Comparison of ENCODE assay signal across 28 mouse cellular contexts in the genomic region with DNA sequence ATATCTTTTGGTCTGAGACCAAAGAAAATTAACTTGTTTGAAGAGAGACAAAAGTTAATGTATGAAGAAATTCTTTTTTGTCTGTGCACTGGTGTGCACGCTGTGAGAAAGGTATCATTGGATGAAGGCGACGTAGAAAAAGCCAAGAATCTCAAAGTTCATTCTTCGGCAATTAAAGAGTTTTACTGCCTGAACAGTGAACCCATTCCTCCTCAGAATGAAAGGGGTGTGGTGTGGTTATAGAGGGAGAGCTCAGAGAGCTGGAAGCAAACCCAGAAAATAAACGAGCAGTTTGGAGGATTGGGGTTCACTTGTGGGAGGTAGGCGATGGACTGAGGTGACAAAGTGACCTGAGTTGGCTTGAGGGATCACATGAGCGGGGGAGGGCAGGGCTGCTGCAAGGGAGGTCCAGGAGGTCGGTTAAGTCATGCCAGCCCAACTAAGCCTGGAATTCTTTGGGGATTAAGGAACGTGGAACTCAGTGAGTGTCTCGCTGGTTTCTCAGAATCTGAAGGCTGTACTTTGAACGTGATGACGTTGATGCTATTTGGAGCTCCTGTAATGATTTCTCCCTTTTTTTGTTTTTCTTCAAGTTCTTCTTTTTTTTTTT. TPM values are rescaled to one million over a fixed set of nuclear protein-coding genes. Genes with fewer than 3 reads are reported as not detected.
DNase-seq lines count a peak whose midpoint lies in the region; ATAC-seq and TF ChIP-seq lines count a peak whose summit lies in the region.
"Had no signal": no experiment of that assay in that cellular context is flagged by ENCODE, and none has a peak within 500 bp of the region (broad histone marks: within the 10 kb centered on the region; RNA-seq: fewer than 3 reads in every experiment).

No protein-coding gene starts in this region.

- H3K4me3 ChIP-seq in kidney, embryonic 15.5 days (replicated peaks) = no peak overlapping the region
- no peak overlapping the region for H3K4me3 ChIP-seq in intestine, embryonic 15.5 days (replicated peaks)
- peak overlapping the region; percentile 42 for H3K4me3 ChIP-seq in small intestine, adult 2 months (ENCODE audit: low read depth, low read length)
- H3K4me3 ChIP-seq: embryonic facial prominence, embryonic 15.5 days; heart, embryonic 12.5 days; limb, embryonic 12.5 days; neural tube, embryonic 15.5 days had no signal

- no peak overlapping the region for H3K27ac ChIP-seq in kidney, embryonic 15.5 days
- H3K27ac ChIP-seq in intestine, embryonic 15.5 days = peak overlapping the region; percentile 85
- H3K27ac ChIP-seq in small intestine, adult 2 months (ENCODE audit: insufficient read depth, low read depth, low read length) = peak overlapping the region; percentile 97
- H3K27ac ChIP-seq: embryonic facial prominence, embryonic 15.5 days; hindbrain, embryonic 10.5 days; limb, embryonic 12.5 days; midbrain, embryonic 10.5 days; neural tube, embryonic 15.5 days had no signal

- no peak for TF ChIP-seq POLR2A in small intestine, adult 2 months (IDR thresholded peaks at IDR 0.05; ENCODE audit: low read depth, low read length)

- DNase-seq in kidney, adult 11 months = peak; percentile 87
- peak; percentile 49 for DNase-seq in kidney, postnatal 10 days
- DNase-seq in left cerebral cortex, adult 8-10 months (ENCODE audit: low spot score in 2 of 2) = no peak
- DNase-seq in thymus, postnatal 36 days = no peak
- DNase-seq: adrenal gland, postnatal 25 days; cerebellum, adult 9-10 months; gastrocnemius, postnatal 10 days; heart, adult 11 months; heart, postnatal 10 days; liver, postnatal 0 days; spleen, adult 18-20 months; thymus, postnatal 14 days had no signal

- 0 out of 2 replicates have a peak, but pooled peaks cover 2% of the 10 kb centered on the region for H3K4me1 ChIP-seq in kidney, embryonic 15.5 days
- no peaks in the 10 kb centered on the region for H3K4me1 ChIP-seq in intestine, embryonic 15.5 days (replicated peaks)
- peaks cover 12% of the 10 kb centered on the region; the same call in 1 of the 2 replicates for H3K4me1 ChIP-seq in small intestine, adult 2 months (ENCODE audit: control insufficient read depth, insufficient read depth, insufficient read length, low read length)
- H3K4me1 ChIP-seq: embryonic facial prominence, embryonic 15.5 days; heart, embryonic 12.5 days; hindbrain, embryonic 10.5 days; limb, embryonic 12.5 days; neural tube, embryonic 15.5 days had no signal

- no peak for TF ChIP-seq CTCF in small intestine, adult 2 months (IDR thresholded peaks at IDR 0.05; ENCODE audit: extremely low read depth, insufficient read length, insufficient replicate concordance, low read depth, low read length)

- no peak overlapping the region for H3K9ac ChIP-seq in kidney, embryonic 15.5 days
- H3K9ac ChIP-seq in intestine, embryonic 15.5 days = no peak overlapping the region
- H3K9ac ChIP-seq: embryonic facial prominence, embryonic 15.5 days; heart, embryonic 12.5 days; limb, embryonic 12.5 days; liver, postnatal 0 days; neural tube, embryonic 15.5 days had no signal

- no peak overlapping the region for H3K4me2 ChIP-seq in kidney, embryonic 15.5 days
- H3K4me2 ChIP-seq in intestine, embryonic 15.5 days (replicated peaks) = peak overlapping the region; percentile 48
- H3K4me2 ChIP-seq: embryonic facial prominence, embryonic 15.5 days; heart, embryonic 12.5 days; liver, embryonic 11.5 days had no signal

- peaks cover 76% of the 10 kb centered on the region for H3K27me3 ChIP-seq in kidney, embryonic 15.5 days
- no peaks in the 10 kb centered on the region for H3K27me3 ChIP-seq in intestine, embryonic 15.5 days (replicated peaks)
- H3K27me3 ChIP-seq in small intestine, adult 2 months (ENCODE audit: control insufficient read depth, insufficient read depth, low read length) = no peaks in the 10 kb centered on the region; the same call in 1 of the 2 replicates

- H3K36me3 ChIP-seq in kidney, embryonic 15.5 days = no peaks in the 10 kb centered on the region
- H3K36me3 ChIP-seq in intestine, embryonic 15.5 days = no peaks in the 10 kb centered on the region
- no peaks in the 10 kb centered on the region for H3K36me3 ChIP-seq in small intestine, adult 2 months (ENCODE audit: control insufficient read depth, insufficient read depth, low read length)
- H3K36me3 ChIP-seq: embryonic facial prominence, embryonic 15.5 days; heart, embryonic 12.5 days; hindbrain, embryonic 10.5 days; limb, embryonic 12.5 days; midbrain, embryonic 10.5 days; neural tube, embryonic 15.5 days had no signal

- WGBS in kidney, embryonic 15.5 days = 45% methylated on average over 12 of the region's 12 CpGs
- 35% methylated on average over 12 of the region's 12 CpGs for WGBS in intestine, embryonic 15.5 days
- 19% methylated on average over 12 of the region's 12 CpGs for WGBS in small intestine, adult 2 months

- no peak for ATAC-seq in kidney, embryonic 15.5 days (replicated peaks; ENCODE audit: low FRiP score)
- peak; percentile 84 for ATAC-seq in intestine, embryonic 15.5 days
- ATAC-seq: forebrain, embryonic 14.5 days; hindbrain, embryonic 16.5 days; liver, postnatal 0 days; lung, postnatal 0 days had no signal

- H3K9me3 ChIP-seq in kidney, embryonic 15.5 days (replicated peaks) = no peaks in the 10 kb centered on the region
- H3K9me3 ChIP-seq in intestine, embryonic 15.5 days = no peaks in the 10 kb centered on the region
- H3K9me3 ChIP-seq: embryonic facial prominence, embryonic 15.5 days; hindbrain, embryonic 10.5 days; limb, embryonic 12.5 days; midbrain, embryonic 10.5 days; neural tube, embryonic 15.5 days had no signal

RNA-seq across cellular contexts. Expression of a gene that starts 0.9 kb away (rescaled TPM):
- 0.03 TPM in 1 of 2 replicates, not detected in the other for polyA plus RNA-seq in kidney, embryonic 15.5 days (2015; fragmentation: Nextera tagmentation; extraction: Ambion mirVana)
- polyA plus RNA-seq in intestine, embryonic 15.5 days (2015; fragmentation: Nextera tagmentation; extraction: Ambion mirVana) = 0.08 and 0.19 TPM in 2 replicates
- 0.03 and 0.15 TPM in 2 replicates for polyA plus RNA-seq in small intestine, adult 2 months (2012; rRNA removed)
- total RNA-seq in left cerebral cortex, adult 8-10 months (2022) = 1 to 10 TPM; 2.6 to 4.8 (median 3.8) TPM
- total RNA-seq: gastrocnemius, postnatal 10 days had no signal
- polyA plus RNA-seq: heart, embryonic 12.5 days; limb, embryonic 12.5 days; liver, embryonic 11.5 days; liver, postnatal 0 days had no signal

RNA-seq across cellular contexts. Expression of a gene that starts 15.1 kb away (rescaled TPM):
- 2.2 and 2.9 TPM in 2 replicates for polyA plus RNA-seq in kidney, embryonic 15.5 days (2015; fragmentation: Nextera tagmentation; extraction: Ambion mirVana)
- 29.1 and 30.9 TPM in 2 replicates for polyA plus RNA-seq in intestine, embryonic 15.5 days (2015; fragmentation: Nextera tagmentation; extraction: Ambion mirVana)
- polyA plus RNA-seq in small intestine, adult 2 months (2012; rRNA removed) = 67.5 and 198 TPM in 2 replicates
- under 1 TPM; 0.19 to 0.49 (median 0.27) TPM for total RNA-seq in left cerebral cortex, adult 8-10 months (2022)

RNA-seq across cellular contexts. Expression of a gene that starts 43.4 kb away (rescaled TPM):
- polyA plus RNA-seq in kidney, embryonic 15.5 days (2015; fragmentation: Nextera tagmentation; extraction: Ambion mirVana) = not detected in 2 replicates
- 1.7 and 3.0 TPM in 2 replicates for polyA plus RNA-seq in intestine, embryonic 15.5 days (2015; fragmentation: Nextera tagmentation; extraction: Ambion mirVana)
- polyA plus RNA-seq in small intestine, adult 2 months (2012; rRNA removed) = 0.86 and 1.1 TPM in 2 replicates
- under 1 TPM in 1 of 4 experiments, not detected in 3; 0.58 TPM for total RNA-seq in left cerebral cortex, adult 8-10 months (2022)
- total RNA-seq: gastrocnemius, postnatal 10 days; heart, postnatal 10 days had no signal
- polyA plus RNA-seq: forebrain, embryonic 14.5 days; heart, embryonic 12.5 days; hindbrain, embryonic 10.5 days; limb, embryonic 12.5 days; liver, embryonic 11.5 days; liver, postnatal 0 days; lung, postnatal 0 days; midbrain, embryonic 10.5 days had no signal

RNA-seq across cellular contexts. Expression of a gene that starts 51.1 kb away (rescaled TPM):
- 0.53 and 0.67 TPM in 2 replicates for polyA plus RNA-seq in kidney, embryonic 15.5 days (2015; fragmentation: Nextera tagmentation; extraction: Ambion mirVana)
- polyA plus RNA-seq in intestine, embryonic 15.5 days (2015; fragmentation: Nextera tagmentation; extraction: Ambion mirVana) = 2.2 and 2.9 TPM in 2 replicates
- 2.0 and 5.2 TPM in 2 replicates for polyA plus RNA-seq in small intestine, adult 2 months (2012; rRNA removed)
- under 1 TPM in 1 of 4 experiments, not detected in 3; 0.37 TPM for total RNA-seq in left cerebral cortex, adult 8-10 months (2022)
- total RNA-seq: gastrocnemius, postnatal 10 days; layer of hippocampus, adult 18-20 months; layer of hippocampus, postnatal 14 days had no signal
- polyA plus RNA-seq: forebrain, embryonic 14.5 days; frontal cortex, adult 2 months; lung, postnatal 0 days; midbrain, embryonic 10.5 days had no signal

Comparison
In these comparisons a context has a peak if more than half of its experiments do, and no peak if none do; other contexts are left out.
1. DNase-seq: peak in kidney, adult 11 months (single experiment) and kidney, postnatal 10 days (single experiment); none in left cerebral cortex, adult 8-10 months (0 of 2) and thymus, postnatal 36 days (0 of 2).